Mouse (Mus musculus) stomach, embryonic 16.5 days (tissue): Measurements from ENCODE around the gene Barx2. TPM values are rescaled to one million over a fixed set of nuclear protein-coding genes. Genes with fewer than 3 reads are reported as not detected.

Source experiments
- ATAC-seq: fragments of 200-750 bp; cut with Nextera tagmentation; 2 replicates; pipeline ENCODE4 v1.8.0; 2017; ENCODE audit warnings: moderate number of reproducible peaks, moderate TSS enrichment; ENCODE audit not compliant: insufficient read depth, low FRiP score
- H3K27ac ChIP-seq: fragments of 300-500 bp; sonication (generic); 2 replicates; pipeline ENCODE4 v1.5.1; 2014; ENCODE audit warnings: low read length
- H3K27me3 ChIP-seq: fragments of 300-500 bp; sonication (generic); 2 replicates; pipeline ENCODE4 v1.6.1; 2014; ENCODE audit warnings: low read length, control low read depth, mixed read lengths; ENCODE audit not compliant: control insufficient read depth, insufficient read depth
- H3K36me3 ChIP-seq: fragments of 300-500 bp; sonication (generic); 2 replicates; pipeline ENCODE4 v1.6.1; 2014; ENCODE audit warnings: low read length; ENCODE audit not compliant: control insufficient read depth, insufficient read depth
- H3K4me1 ChIP-seq: fragments of 300-500 bp; sonication (generic); 2 replicates; pipeline ENCODE4 v1.6.1; 2014; ENCODE audit warnings: low read length, control low read depth, mixed read lengths; ENCODE audit not compliant: control insufficient read depth, insufficient read depth
- H3K4me2 ChIP-seq: fragments of 300-500 bp; sonication (generic); 2 replicates; pipeline ENCODE4 v1.6.1; 2014; ENCODE audit warnings: low read depth, low read length, mixed read lengths
- H3K4me3 ChIP-seq: fragments of 300-500 bp; sonication (generic); replicated peaks from 2 replicates; pipeline ENCODE4 v1.5.1; 2014; ENCODE audit warnings: mild to moderate bottlenecking, low read length
- H3K9ac ChIP-seq: fragments of 300-500 bp; sonication (generic); 2 replicates; pipeline ENCODE4 v1.6.1; 2014; ENCODE audit warnings: low read length
- H3K9me3 ChIP-seq: fragments of 300-500 bp; sonication (generic); replicated peaks from 2 replicates; pipeline ENCODE4 v1.6.1; 2016; ENCODE audit warnings: low read length, control low read depth; ENCODE audit not compliant: control insufficient read depth
- WGBS: fragments of 180-500 bp; shearing (Covaris S2); extraction: QIAGEN DNeasy Blood & Tissue Kit; methylation state at CpG from one replicate; pipeline ENCODE4 v1.1.7; 2014; 5-methylcytosine and 5-hydroxymethylcytosine counted together
- polyA plus RNA-seq: library from polyadenylated mRNA; unstranded; fragments of >200 nt; fragmentation: Nextera tagmentation; extraction: Ambion mirVana; gene quantifications from 2 replicates; pipeline ENCODE4 v1.2.1, GENCODE M21; 2015

Barx2 gene
- polyA plus RNA-seq, 1 experiment from 2014 or later: 1.4 TPM

- Histone ChIP-seq H3K4me1 (no peaks in the 10 kb centered on the region), H3K4me2 (no peak overlapping the region), H3K27me3 (no peaks in the 10 kb centered on the region), H3K9ac (no peak overlapping the region), H3K9me3 (no peaks in the 10 kb centered on the region), H3K27ac (no peak overlapping the region), H3K36me3 (no peaks in the 10 kb centered on the region), H3K4me3 (no peak overlapping the region)
- ATAC-seq: no peak
- WGBS: 42% methylated on average over 5 of the region's 5 CpGs
Measured at GRCm38 (mm10) chr9:31931691-31932090, 18.4 kb upstream of the Barx2 start.

GRCm38 (mm10) chr9:31931255-31931654 lies 18.0 kb upstream of the Barx2 start:
- H3K9me3 ChIP-seq: no peaks in the 10 kb centered on the region
- H3K4me2 ChIP-seq: no peak overlapping the region
- no peaks in the 10 kb centered on the region for H3K27me3 ChIP-seq
- no peaks in the 10 kb centered on the region for H3K36me3 ChIP-seq
- no peaks in the 10 kb centered on the region for H3K4me1 ChIP-seq
- no peak for ATAC-seq
- no peak overlapping the region for H3K9ac ChIP-seq
- no peak overlapping the region for H3K4me3 ChIP-seq
- H3K27ac ChIP-seq: no peak overlapping the region
- 61% methylated on average over 3 of the region's 3 CpGs for WGBS

GRCm38 (mm10) chr9:31926766-31927165 lies 13.5 kb upstream of the Barx2 start:
- Histone ChIP-seq H3K36me3 (no peaks in the 10 kb centered on the region), H3K27ac (peak overlapping the region; percentile 25), H3K9me3 (no peaks in the 10 kb centered on the region), H3K4me2 (no peak overlapping the region), H3K4me3 (no peak overlapping the region), H3K4me1 (no peaks in the 10 kb centered on the region), H3K9ac (no peak overlapping the region), H3K27me3 (no peaks in the 10 kb centered on the region)
- 54% methylated on average over 3 of the region's 3 CpGs for WGBS
- peak; percentile 37; the same call in 1 of the 2 replicates for ATAC-seq

- Histone ChIP-seq H3K4me1 (no peaks in the 10 kb centered on the region), H3K36me3 (no peaks in the 10 kb centered on the region), H3K9ac (no peak overlapping the region), H3K4me2 (peak overlapping the region; percentile 48), H3K4me3 (no peak overlapping the region), H3K27ac (peak overlapping the region; percentile 25), H3K9me3 (no peaks in the 10 kb centered on the region), H3K27me3 (no peaks in the 10 kb centered on the region)
- WGBS: 13% methylated on average over 22 of the region's 22 CpGs
- peak; percentile 81 for ATAC-seq
Measured at GRCm38 (mm10) chr9:31925830-31926624, 12.8 kb upstream of the Barx2 start.

GRCm38 (mm10) chr9:31923529-31923928 lies 10.3 kb upstream of the Barx2 start:
- H3K36me3 ChIP-seq: no peaks in the 10 kb centered on the region
- H3K9me3 ChIP-seq: no peaks in the 10 kb centered on the region
- no peaks in the 10 kb centered on the region for H3K4me1 ChIP-seq
- no peak for ATAC-seq
- no peak overlapping the region for H3K4me3 ChIP-seq
- no peak overlapping the region for H3K9ac ChIP-seq
- WGBS: 81% methylated on average over 7 of the region's 7 CpGs
- peaks cover 12% of the 10 kb centered on the region for H3K27me3 ChIP-seq
- H3K27ac ChIP-seq: no peak overlapping the region
- H3K4me2 ChIP-seq: no peak overlapping the region

- no peak overlapping the region for H3K9ac ChIP-seq
- H3K36me3 ChIP-seq: no peaks in the 10 kb centered on the region
- H3K4me2 ChIP-seq: no peak overlapping the region
- WGBS: 18% methylated on average over 1 of the region's 1 CpGs
- H3K9me3 ChIP-seq: no peaks in the 10 kb centered on the region
- no peak overlapping the region for H3K27ac ChIP-seq
- peak; percentile 50; the same call in 1 of the 2 replicates for ATAC-seq
- H3K27me3 ChIP-seq: peaks cover 41% of the 10 kb centered on the region
- H3K4me1 ChIP-seq: no peaks in the 10 kb centered on the region
- H3K4me3 ChIP-seq: no peak overlapping the region
Measured at GRCm38 (mm10) chr9:31919802-31920201, 6.5 kb upstream of the Barx2 start.

- H3K9ac ChIP-seq: no peak overlapping the region
- H3K4me2 ChIP-seq: no peak overlapping the region
- WGBS: 6% methylated on average over 9 of the region's 9 CpGs
- H3K27me3 ChIP-seq: peaks cover 70% of the 10 kb centered on the region
- no peaks in the 10 kb centered on the region for H3K9me3 ChIP-seq
- no peak for ATAC-seq
- H3K36me3 ChIP-seq: no peaks in the 10 kb centered on the region
- H3K27ac ChIP-seq: no peak overlapping the region
- H3K4me1 ChIP-seq: peaks cover 8% of the 10 kb centered on the region; the same call in 1 of the 2 replicates
- no peak overlapping the region for H3K4me3 ChIP-seq
Measured at GRCm38 (mm10) chr9:31916421-31916820, 3.2 kb upstream of the Barx2 start.

GRCm38 (mm10) chr9:31914871-31915270 lies 1.6 kb upstream of the Barx2 start:
- ATAC-seq: no peak
- no peaks in the 10 kb centered on the region for H3K36me3 ChIP-seq
- H3K4me1 ChIP-seq: peaks cover 8% of the 10 kb centered on the region; the same call in 1 of the 2 replicates
- no peak overlapping the region; the same call in 1 of the 2 replicates for H3K9ac ChIP-seq
- no peaks in the 10 kb centered on the region for H3K9me3 ChIP-seq
- H3K4me3 ChIP-seq: peak overlapping the region; percentile 59
- under 1% methylated on average over 34 of the region's 34 CpGs for WGBS
- peaks cover 75% of the 10 kb centered on the region for H3K27me3 ChIP-seq
- H3K4me2 ChIP-seq: peak overlapping the region; percentile 90
- no peak overlapping the region for H3K27ac ChIP-seq

GRCm38 (mm10) chr9:31913739-31914591 lies 703 bp upstream of the Barx2 start:
- ATAC-seq: 0 out of 2 replicates have a peak, but pooled peaks have one; percentile 5
- H3K9ac ChIP-seq: peak overlapping the region; percentile 38
- H3K4me3 ChIP-seq: peak overlapping the region; percentile 59
- WGBS: 1% methylated on average over 54 of the region's 54 CpGs
- H3K4me2 ChIP-seq: peak overlapping the region; percentile 90
- peaks cover 71% of the 10 kb centered on the region for H3K27me3 ChIP-seq
- H3K27ac ChIP-seq: no peak overlapping the region
- H3K4me1 ChIP-seq: peaks cover 8% of the 10 kb centered on the region; the same call in 1 of the 2 replicates
- no peaks in the 10 kb centered on the region for H3K9me3 ChIP-seq
- no peaks in the 10 kb centered on the region for H3K36me3 ChIP-seq
